Mouse (Mus musculus) brain, embryonic 14.5 days (tissue): ENCODE data around the gene Rnf7. TPM values are rescaled to one million over a fixed set of nuclear protein-coding genes. Genes with fewer than 3 reads are reported as not detected.

Experiments used
- DNase-seq: peaks from one replicate; pipeline ENCODE4 v3.0.0-alpha.2; 2011; ENCODE audit warnings: low read depth
- CTCF ChIP-seq: fragments of 200-500 bp; IDR thresholded peaks from 2 replicates; pipeline ENCODE4 v1.5.1; 2012; ENCODE audit warnings: inconsistent platforms, mild to moderate bottlenecking, moderate library complexity, borderline replicate concordance; ENCODE audit not compliant: insufficient read depth, insufficient read length; ENCODE audit errors: extremely low read depth
- POLR2A ChIP-seq: fragments of 200-500 bp; IDR thresholded peaks from 2 replicates; pipeline ENCODE4 v1.6.1; 2012; ENCODE audit warnings: mild to moderate bottlenecking, inconsistent platforms, borderline replicate concordance; ENCODE audit not compliant: poor library complexity, insufficient read depth, insufficient read length, severe bottlenecking; ENCODE audit errors: extremely low read depth
- polyA plus RNA-seq: library from polyadenylated mRNA; depleted of rRNA; stranded (reverse); fragments of >200 nt; gene quantifications from 2 replicates; pipeline ENCODE4 v1.2.3, GENCODE M21; 2012

Rnf7 gene
- polyA plus RNA-seq, 1 experiment: 233 TPM

DNA sequence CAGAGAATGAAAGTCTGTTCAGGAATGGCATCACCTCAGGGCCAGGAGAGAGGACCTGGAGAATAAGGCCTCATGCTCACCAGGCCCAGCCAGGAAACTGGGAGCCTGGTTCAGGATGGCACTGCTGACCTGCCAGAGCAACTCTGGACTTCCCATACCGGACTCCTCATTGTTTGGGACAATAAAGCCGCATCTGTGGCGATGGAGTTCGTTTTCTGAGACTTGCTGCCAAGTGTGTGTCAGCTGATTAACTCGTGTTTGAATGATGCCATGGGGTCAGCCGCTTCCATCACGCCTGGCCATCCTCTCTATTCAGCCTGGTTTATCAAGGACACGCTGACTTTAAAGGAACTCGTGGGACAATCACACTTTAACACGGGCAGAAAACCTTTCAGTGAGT lies 14.8 kb downstream of the Rnf7 start:
- DNase-seq: no peak
- TF ChIP-seq CTCF: no peak
- no peak for TF ChIP-seq POLR2A

DNA sequence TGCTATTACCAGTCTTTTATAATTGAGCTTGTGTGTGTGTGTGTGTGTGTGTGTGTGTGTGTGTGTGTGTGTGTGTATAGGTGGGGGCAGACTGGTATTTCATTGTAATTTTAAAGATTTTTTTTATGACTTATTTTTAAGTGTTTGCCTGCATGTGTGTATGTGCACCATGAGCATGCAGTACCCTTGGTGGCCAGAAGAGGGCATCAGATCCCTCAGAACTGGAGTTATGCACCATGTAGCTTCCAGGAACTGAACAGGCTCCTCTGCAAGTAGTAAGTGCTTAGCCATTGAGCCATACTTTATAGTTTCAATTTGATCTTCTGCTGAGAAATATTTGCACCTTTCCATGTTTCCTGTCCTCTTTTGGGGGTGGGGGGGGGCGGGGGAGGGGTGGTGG lies 16.9 kb downstream of the Rnf7 start:
- no peak for DNase-seq
- TF ChIP-seq POLR2A (no peak), CTCF (peak; percentile 43; the same call in 1 of the 2 replicates)

DNA sequence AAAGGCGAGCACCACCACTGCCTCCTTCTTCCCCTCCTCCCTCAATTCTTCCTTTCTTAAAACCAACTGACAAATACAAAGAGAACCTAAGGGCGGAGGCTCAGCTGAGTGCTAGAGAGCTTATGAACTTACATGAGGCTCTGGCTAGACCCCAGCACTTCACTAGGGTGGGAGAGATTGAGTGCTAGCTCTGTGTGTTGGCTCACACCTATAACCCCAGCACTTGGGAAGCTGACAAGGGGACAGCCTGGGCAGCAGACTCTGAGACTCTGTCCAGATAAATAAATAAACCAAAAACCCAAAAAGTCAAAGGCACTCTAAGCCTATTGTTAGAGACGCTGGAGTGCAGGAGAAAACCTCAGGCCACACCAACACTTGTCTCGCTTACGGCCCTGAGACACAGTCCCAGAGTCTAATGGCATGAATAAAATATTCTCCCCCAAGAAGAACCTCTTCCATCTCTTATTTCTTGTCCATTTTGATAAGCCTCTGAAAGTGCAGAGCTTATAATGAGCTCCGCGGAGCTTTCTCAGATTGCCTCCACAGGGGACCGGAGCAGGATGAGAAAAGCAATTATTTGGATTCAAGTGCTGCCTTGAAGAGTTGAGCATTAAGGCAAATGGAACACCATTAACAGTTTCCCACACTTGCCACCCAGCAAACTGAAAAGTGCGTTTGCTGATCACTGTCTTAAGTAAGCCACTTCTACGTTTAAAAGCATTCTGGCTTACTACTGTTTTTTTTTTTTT lies 18.2 kb downstream of the Rnf7 start:
- TF ChIP-seq POLR2A (no peak), CTCF (no peak)
- DNase-seq: peak; percentile 82

DNA sequence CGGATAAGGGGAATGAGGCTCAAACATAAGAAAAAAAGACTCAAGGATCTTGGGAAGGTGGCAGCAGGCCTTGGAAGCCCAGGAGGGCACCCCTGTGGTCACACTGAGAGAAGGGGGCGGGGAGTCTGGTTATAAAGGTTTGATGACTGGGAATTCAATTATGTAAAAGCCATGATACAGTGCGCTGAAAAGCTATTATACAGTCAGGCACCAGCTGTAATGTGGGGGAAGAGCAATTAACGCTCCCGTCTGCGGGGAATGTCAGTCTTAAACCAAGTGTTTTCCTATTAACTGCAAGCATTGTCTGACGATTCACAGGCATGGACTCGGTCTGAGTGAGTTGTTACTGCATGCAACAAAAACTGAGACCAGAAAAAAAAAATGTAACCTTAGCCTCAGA lies 22.9 kb downstream of the Rnf7 start:
- TF ChIP-seq POLR2A: no peak
- TF ChIP-seq CTCF: no peak
- DNase-seq: peak; percentile 72

DNA sequence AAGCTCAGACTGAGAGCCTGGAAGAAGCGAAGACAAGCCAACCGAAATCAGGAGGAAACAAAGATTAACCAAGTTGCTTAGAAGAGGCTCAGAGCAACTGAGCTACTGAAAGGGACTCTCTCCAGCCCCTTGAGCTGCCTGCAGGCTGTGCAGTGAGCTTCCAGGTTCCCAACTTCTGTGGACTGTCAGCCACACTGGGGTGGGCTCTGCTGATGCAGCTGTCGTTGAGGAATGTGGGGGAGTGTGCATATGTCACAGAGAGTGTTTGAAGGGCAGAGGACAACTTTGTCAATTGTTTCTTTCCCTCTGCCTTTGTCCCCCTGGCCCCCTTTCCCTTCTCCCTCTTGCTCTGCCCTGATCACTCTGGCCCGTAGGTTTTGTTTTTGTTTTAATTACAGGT lies 25.5 kb downstream of the Rnf7 start:
- no peak for DNase-seq
- TF ChIP-seq POLR2A (no peak), CTCF (no peak)

DNA sequence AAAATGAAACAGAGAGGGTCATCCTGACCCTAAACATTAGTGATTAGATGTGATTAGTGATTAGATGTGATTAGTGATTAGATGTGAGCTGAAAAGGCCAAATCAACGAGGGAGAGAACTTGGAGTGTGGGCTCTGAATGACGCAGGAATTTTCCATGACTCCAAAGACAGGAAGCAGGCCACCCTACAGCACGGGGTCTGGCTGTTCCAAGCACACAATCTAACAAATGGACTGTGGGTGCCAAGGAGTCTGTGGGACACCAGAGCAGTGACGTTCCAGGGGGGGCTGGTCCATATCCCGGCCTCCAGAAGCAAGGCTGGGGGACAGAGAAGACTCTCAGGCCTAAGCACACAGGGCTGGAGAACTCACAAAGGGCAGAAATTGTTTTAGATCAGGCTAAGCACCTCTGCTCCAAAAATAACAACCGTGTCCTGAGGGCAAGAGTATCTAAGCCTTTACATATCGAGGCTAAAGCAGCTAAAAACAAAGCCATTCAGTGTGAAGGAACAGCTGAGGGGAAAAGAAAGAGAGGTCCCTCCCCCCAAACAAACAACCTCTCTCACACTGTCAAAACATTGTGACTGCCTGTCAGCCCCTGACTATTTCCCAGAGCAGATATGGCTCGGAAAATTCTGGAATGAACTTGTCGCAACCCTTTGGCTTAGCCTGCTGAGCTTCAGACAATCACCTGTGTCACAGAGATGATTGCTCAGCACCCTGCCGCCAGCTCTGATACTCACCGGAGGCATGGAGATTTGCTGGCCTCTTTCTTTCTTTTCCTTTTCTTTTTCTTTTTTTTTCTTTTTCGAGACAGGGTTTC lies 27.4 kb downstream of the Rnf7 start:
- TF ChIP-seq CTCF: no peak
- no peak for TF ChIP-seq POLR2A
- DNase-seq: peak; percentile 53

DNA sequence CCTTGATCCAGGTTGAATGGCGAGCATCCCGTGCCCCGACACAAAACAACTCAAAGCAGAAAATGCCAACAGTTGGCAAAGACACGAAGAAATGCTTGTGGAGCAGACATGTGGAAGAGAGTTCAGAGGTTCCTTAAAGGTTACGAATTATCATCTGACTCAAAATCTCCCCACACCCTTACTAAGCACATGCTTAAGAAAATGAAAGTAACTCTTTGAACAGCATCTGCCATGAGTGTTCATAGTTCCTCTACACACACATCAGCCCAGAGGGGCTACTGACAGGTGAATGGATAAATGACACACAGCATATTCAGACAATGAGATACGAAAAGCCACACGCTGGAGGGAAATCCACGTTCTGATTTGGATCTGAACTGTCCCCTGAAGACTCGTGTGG lies 29.0 kb downstream of the Rnf7 start:
- TF ChIP-seq POLR2A (no peak), CTCF (no peak)
- DNase-seq: no peak

DNA sequence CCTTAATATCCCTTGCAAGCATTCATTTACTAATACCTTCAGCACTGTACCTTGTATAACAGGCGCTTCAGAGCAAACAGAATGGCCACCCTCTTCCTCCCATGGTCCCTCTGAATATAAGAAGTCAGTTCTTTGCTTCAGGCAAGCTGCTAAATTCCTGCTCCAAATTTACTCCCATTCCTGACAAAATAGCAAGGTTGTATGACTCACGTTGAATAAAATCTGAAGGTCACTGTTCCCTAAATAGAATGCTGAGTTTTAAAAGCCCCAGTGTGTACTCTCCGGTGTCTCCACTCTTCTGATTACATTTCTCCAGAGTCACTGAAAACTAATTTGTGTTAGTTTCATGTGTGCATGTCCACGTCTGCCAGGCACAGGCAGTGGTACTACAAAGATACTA lies 33.1 kb downstream of the Rnf7 start:
- no peak for TF ChIP-seq CTCF
- TF ChIP-seq POLR2A: no peak
- DNase-seq: no peak

DNA sequence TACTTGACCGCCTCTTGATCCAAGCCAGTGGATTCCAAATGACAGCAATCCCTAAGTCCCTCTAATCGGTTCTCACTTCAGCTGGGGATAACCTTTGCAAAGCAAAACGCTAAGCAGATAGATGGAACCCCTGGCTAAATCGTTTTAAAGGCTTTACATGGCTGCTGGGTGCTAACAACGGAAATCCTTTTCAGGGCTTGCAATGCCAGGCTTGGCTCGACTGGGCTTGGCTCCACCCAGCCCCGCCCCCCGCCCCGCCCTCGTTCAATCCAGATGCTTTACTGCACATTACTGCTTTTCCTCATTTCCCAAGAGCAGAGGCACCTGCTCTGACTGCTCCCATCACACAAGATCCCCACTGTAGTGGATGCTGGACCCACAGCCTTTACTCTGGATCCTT lies 36.4 kb downstream of the Rnf7 start:
- DNase-seq: peak; percentile 30
- no peak for TF ChIP-seq CTCF
- TF ChIP-seq POLR2A: no peak

DNA sequence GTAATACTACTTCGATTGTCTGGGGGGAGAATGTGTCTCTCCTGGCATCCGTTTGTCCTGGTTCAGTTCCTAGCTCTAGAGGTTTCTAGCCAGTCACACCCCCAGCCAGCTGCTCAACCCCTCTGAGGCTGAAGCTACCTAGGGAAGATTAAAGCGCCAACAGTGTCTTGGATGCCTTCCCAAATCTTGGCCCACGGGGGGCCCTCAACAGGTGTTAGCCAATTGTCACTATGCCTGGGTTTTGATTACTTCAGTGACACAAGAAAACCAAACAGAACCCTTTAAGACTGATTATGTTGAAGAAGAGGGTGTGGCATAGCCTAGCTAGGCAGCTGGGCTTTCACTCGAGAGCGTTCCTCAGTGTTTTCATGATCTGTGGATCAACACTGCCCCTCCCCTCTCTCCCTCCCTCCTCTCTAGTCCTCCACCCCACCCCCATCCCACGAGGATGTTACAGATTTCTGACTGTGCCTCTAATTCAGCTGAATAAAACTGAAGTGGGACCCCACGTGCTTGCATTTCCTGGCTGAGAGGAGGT lies 40.1 kb downstream of the Rnf7 start:
- TF ChIP-seq CTCF (no peak), POLR2A (no peak)
- peak; percentile 63 for DNase-seq

DNA sequence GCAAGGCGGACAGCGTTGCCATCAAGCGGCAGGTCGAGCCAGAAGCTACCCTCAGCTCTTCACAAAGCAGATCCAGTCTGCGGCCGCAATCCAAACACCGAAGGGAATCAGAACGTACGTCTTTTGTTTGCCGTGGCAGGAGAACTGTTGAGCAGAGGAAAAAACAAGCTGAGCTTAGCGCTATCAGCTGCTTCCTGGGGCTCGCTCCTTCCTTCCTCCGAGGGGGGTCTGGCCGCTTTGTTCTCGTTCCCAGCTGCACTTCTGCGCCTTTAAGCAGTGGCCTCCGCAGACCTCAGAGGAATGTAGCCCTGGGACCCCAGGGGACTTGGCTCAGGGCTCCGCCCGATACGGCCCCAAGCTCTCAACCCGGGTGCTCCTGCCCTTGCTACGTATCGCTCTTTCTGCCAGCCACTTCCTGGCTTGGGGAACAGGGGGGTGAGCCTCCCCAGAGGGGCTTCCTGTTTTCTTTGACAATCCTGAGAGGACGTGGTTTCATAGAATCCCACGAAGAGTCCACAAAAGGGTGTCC lies 40.6 kb downstream of the Rnf7 start:
- TF ChIP-seq POLR2A (no peak), CTCF (no peak)
- peak; percentile 81 for DNase-seq
